Mouse (Mus musculus) lung, postnatal 36 days (tissue): Measurements from ENCODE around the gene Ptma.
"Not testable (repeated sequence)": the region's sequence is repeated elsewhere in the genome, so short reads cannot be mapped to it uniquely, and the experiment has no call there.

Experiments used
- DNase-seq: peaks from one replicate; pipeline ENCODE4 v3.0.0; 2022; ENCODE audit warnings: mixed read lengths

Ptma gene

GRCm38 (mm10) chr1:86520361-86520760 lies 6.2 kb upstream of the Ptma start:
- DNase-seq: peak; percentile 74

GRCm38 (mm10) chr1:86522286-86522871 lies 4.1 kb upstream of the Ptma start:
- peak; percentile 75 for DNase-seq

- no peak for DNase-seq
These were observed 2.5 kb upstream of the Ptma start for GRCm38 (mm10) chr1:86523776-86524618.

- DNase-seq: peak; percentile 99
These were observed 1.7 kb upstream of the Ptma start for GRCm38 (mm10) chr1:86524619-86525498.

- DNase-seq: peak; percentile 80
These were observed 919 bp upstream of the Ptma start for GRCm38 (mm10) chr1:86525499-86526115.

- peak; percentile 34 for DNase-seq
These were observed 468 bp downstream of the Ptma start for GRCm38 (mm10) chr1:86526789-86527598.

GRCm38 (mm10) chr1:86527599-86528486 lies 1.3 kb downstream of the Ptma start:
- DNase-seq: peak; percentile 93

GRCm38 (mm10) chr1:86528571-86529180 lies 2.1 kb downstream of the Ptma start:
- DNase-seq: peak; percentile 86

GRCm38 (mm10) chr1:86529590-86529989 lies 3.1 kb downstream of the Ptma start:
- no peak for DNase-seq

GRCm38 (mm10) chr1:86530871-86531546 lies 4.5 kb downstream of the Ptma start:
- DNase-seq: no peak

GRCm38 (mm10) chr1:86531547-86532321 lies 5.2 kb downstream of the Ptma start:
- no peak for DNase-seq

GRCm38 (mm10) chr1:86532362-86533051 lies 6.0 kb downstream of the Ptma start:
- DNase-seq: peak; percentile 98

GRCm38 (mm10) chr1:86533411-86534130 lies 7.0 kb downstream of the Ptma start:
- DNase-seq: peak; percentile 64

GRCm38 (mm10) chr1:86538383-86538782 lies 11.9 kb downstream of the Ptma start:
- no peak for DNase-seq

GRCm38 (mm10) chr1:86539583-86539982 lies 13.1 kb downstream of the Ptma start:
- not testable (repeated sequence) for DNase-seq

- DNase-seq: no peak
These were observed 16.1 kb downstream of the Ptma start for GRCm38 (mm10) chr1:86542584-86542983.

GRCm38 (mm10) chr1:86546797-86547196 lies 20.3 kb downstream of the Ptma start:
- no peak for DNase-seq

- no peak for DNase-seq
These were observed 24.8 kb downstream of the Ptma start for GRCm38 (mm10) chr1:86551299-86551698.
